Mouse (Mus musculus) lung, embryonic 14.5 days (tissue): Measurements from ENCODE around the gene Fam24b. TPM values are rescaled to one million over a fixed set of nuclear protein-coding genes. Genes with fewer than 3 reads are reported as not detected.
A peak's percentile ranks its signal among the peaks of the same experiment; 100 is the strongest.

Experiments used
- ATAC-seq: fragments of 200-750 bp; cut with Nextera tagmentation; 2 replicates; pipeline ENCODE4 v1.8.0; 2017; ENCODE audit warnings: mild to moderate bottlenecking, moderate TSS enrichment, moderate library complexity; ENCODE audit not compliant: insufficient read depth
- DNase-seq: peaks from one replicate; pipeline ENCODE4 v3.0.0-alpha.2; 2015
- H3K27ac ChIP-seq: fragments of 300-500 bp; sonication (generic); 2 replicates; pipeline ENCODE4 v1.5.1; 2014; ENCODE audit warnings: low read depth, mild to moderate bottlenecking, moderate library complexity
- H3K27me3 ChIP-seq: fragments of 300-500 bp; sonication (generic); 2 replicates; pipeline ENCODE4 v1.6.1; 2014; ENCODE audit warnings: low read length, control low read depth; ENCODE audit not compliant: insufficient read depth
- H3K36me3 ChIP-seq: fragments of 300-500 bp; sonication (generic); 2 replicates; pipeline ENCODE4 v1.6.1; 2014; ENCODE audit warnings: control low read depth; ENCODE audit not compliant: insufficient read depth
- H3K4me1 ChIP-seq: fragments of 300-500 bp; sonication (generic); 2 replicates; pipeline ENCODE4 v1.6.1; 2014; ENCODE audit warnings: antibody characterized with exemption, control low read depth; ENCODE audit not compliant: insufficient read depth
- H3K4me2 ChIP-seq: fragments of 300-500 bp; sonication (generic); 2 replicates; pipeline ENCODE4 v1.6.1; 2014; ENCODE audit warnings: mild to moderate bottlenecking
- H3K4me3 ChIP-seq: fragments of 300-500 bp; sonication (generic); 2 replicates; pipeline ENCODE4 v1.5.1; 2014; ENCODE audit warnings: low read depth, low read length
- H3K9ac ChIP-seq: fragments of 300-500 bp; sonication (generic); 2 replicates; pipeline ENCODE4 v1.6.1; 2014
- H3K9me3 ChIP-seq: fragments of 300-500 bp; sonication (generic); 2 replicates; pipeline ENCODE4 v1.6.1; 2016; ENCODE audit warnings: low read depth, low read length, control low read depth
- CTCF ChIP-seq: IDR thresholded peaks from 2 replicates; pipeline ENCODE4 v1.5.1; 2016; ENCODE audit warnings: antibody characterized with exemption, low read depth
- WGBS: fragments of 180-500 bp; shearing (Covaris S2); extraction: QIAGEN DNeasy Blood & Tissue Kit; methylation state at CpG from one replicate; pipeline ENCODE4 v1.1.7; 2014; 5-methylcytosine and 5-hydroxymethylcytosine counted together
- polyA plus RNA-seq: library from polyadenylated mRNA; unstranded; fragments of >200 nt; fragmentation: Nextera tagmentation; extraction: Ambion mirVana; gene quantifications from 2 replicates; pipeline ENCODE4 v1.2.1, GENCODE M21; 2014

Gene Fam24b
- polyA plus RNA-seq: not detected in 2 replicates

DNA sequence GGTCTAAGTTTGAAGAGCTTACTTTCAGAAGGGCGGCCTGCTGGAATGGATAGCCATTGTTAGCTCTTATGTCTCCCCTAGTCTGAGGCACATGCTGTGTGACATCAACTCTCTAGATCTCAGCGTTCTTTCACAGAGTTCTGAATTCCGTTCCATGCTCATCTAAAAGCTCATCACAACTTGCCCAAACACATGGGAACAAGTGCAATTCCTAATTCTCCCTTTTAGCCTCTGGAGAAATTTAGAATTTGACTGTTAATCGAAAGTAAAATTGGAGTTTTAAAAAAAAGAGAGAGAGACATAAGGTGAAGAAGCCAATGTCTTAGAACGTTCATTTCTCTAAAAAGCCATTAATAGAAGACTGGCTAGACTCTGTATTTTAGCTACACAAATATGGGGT is at the start of gene Fam24b:
Gene Fam24b, minus strand, starts transcription at position 101 of the 400 bp plus-strand sequence.
- Histone ChIP-seq H3K4me3 (no peak within 1 kb of the TSS), H3K4me1 (no peaks in the 10 kb centered on the region), H3K9ac (no peak within 1 kb of the TSS), H3K9me3 (no peaks in the 10 kb centered on the region), H3K36me3 (no peaks in the 10 kb centered on the region), H3K4me2 (no peak within 1 kb of the TSS), H3K27me3 (no peaks in the 10 kb centered on the region), H3K27ac (no peak within 1 kb of the TSS)
- ATAC-seq (no peak), DNase-seq (no peak)
- 85% methylated on average over 5 of the region's 5 CpGs for WGBS
- TF ChIP-seq CTCF: no peak

DNA sequence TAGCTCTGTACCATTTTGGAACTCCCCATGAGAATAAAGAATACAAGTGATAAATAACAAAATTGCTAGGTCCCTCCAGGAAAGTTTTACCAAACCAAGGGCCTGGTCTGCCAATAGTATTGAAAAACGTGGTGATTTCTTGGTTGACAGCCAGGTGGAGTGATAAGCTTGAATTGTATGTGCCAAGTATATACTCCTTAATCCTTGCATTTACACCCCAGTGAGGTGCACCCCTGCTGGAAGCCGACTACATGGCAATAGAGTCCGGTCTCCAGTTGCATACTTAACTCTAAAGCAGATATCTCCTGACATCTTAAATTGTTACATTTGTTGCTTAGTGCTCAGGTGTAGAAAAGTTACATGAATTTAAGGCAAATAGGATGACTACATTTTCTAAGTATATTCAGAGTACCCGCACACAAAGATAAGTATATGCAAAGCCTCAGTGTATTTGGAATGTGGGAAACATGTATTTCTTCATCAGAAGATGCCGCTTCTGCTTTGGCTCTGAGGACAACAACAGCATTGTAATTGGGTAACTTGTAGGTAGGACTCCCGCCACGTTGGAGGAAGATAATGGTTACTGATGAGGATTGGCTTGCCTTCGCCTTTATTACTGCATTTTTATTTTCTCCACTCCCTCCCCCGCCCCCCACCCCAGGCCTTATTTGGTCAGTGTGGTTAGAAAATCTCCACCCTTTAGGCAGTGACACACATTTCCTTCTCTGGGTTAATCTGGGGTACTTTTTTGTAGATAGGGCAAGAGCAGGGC is 42.8 kb upstream of the Fam24b start:
- H3K27me3 ChIP-seq: no peaks in the 10 kb centered on the region
- H3K4me2 ChIP-seq: peak overlapping the region; percentile 79
- DNase-seq: peak; percentile 42
- TF ChIP-seq CTCF: peak; percentile 42
- ATAC-seq: no peak
- H3K27ac ChIP-seq: peak overlapping the region; percentile 97; the same call in 1 of the 2 replicates
- H3K4me3 ChIP-seq: peak overlapping the region; percentile 70
- H3K9me3 ChIP-seq: no peaks in the 10 kb centered on the region
- WGBS: 64% methylated on average over 9 of the region's 9 CpGs
- peaks cover 6% of the 10 kb centered on the region; the same call in 1 of the 2 replicates for H3K36me3 ChIP-seq
- H3K9ac ChIP-seq: peak overlapping the region; percentile 90
- no peaks in the 10 kb centered on the region; the same call in 1 of the 2 replicates for H3K4me1 ChIP-seq

DNA sequence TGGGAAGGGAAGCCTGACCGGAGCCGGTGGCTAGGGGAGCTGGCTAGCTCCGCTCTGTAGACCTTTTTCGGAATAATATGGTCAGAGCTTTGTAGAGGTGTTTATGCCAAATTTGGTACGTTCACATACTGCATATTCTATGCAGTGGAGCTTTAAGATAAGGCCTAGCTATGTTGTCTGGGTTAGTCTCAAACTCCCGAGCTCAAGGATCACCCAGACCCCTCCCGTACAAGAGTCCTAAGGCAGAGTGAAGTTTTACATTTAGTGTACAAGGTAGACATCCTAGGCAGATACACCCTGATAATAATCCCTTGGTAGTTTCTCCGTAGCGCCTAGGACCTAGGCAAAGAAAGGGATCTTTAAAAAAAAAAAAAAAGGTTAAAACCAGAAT is 42.1 kb upstream of the Fam24b start:
- H3K9ac ChIP-seq: peak overlapping the region; percentile 90
- H3K4me2 ChIP-seq: peak overlapping the region; percentile 79
- 5% methylated on average over 9 of the region's 9 CpGs for WGBS
- H3K27me3 ChIP-seq: no peaks in the 10 kb centered on the region
- no peaks in the 10 kb centered on the region; the same call in 1 of the 2 replicates for H3K4me1 ChIP-seq
- no peaks in the 10 kb centered on the region for H3K9me3 ChIP-seq
- ATAC-seq (no peak; the same call in none of the 2 replicates), DNase-seq (no peak)
- H3K4me3 ChIP-seq: peak overlapping the region; percentile 70
- TF ChIP-seq CTCF: no peak
- H3K27ac ChIP-seq: peak overlapping the region; percentile 97
- peaks cover 6% of the 10 kb centered on the region; the same call in 1 of the 2 replicates for H3K36me3 ChIP-seq

DNA sequence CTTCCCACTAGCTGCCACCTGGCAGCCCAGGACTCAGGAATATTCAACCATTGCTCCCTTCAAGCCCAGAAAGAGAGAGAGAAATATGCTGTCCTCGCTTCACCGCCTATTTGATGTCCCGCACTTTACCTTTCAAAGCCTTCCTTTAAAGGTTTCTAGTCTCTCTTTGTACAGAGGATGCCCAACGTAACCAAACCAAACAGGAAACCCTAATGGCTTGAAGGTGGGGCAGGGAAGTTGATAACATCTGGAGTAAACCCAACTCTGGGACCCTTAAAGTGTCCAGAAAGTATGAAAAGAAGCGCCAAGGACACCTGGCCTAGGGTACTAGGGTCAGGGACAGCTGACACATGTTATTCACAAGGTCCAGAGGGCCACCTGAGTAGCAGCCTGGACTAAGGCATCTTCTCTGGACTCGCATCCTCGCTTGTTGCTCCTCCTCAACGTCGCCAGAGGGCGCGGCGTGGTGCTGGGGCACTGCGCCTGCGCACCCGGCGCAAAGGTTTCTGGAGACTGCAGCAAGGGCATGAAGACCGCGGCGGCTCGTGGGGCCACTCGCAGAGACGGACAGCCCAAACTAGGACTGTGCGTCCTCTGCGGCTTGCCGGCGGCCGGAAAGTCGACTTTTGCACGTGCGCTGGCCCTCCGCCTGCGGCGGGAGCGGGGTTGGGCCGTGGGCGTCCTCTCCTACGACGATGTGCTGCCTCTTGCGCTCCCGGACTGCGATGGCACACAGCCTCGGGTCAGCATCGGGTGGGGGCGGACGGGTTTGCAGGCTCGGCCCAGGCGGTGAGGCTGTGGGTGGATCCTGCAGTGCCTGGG is 41.5 kb upstream of the Fam24b start, which contains the start of gene Pstk:
Gene Pstk, plus strand, starts transcription at position 494 of the 822 bp plus-strand sequence.
- Histone ChIP-seq H3K27me3 (no peaks in the 10 kb centered on the region), H3K9me3 (no peaks in the 10 kb centered on the region), H3K4me3 (peak within 1 kb of the TSS; percentile 70), H3K4me2 (peak within 1 kb of the TSS; percentile 79), H3K9ac (peak within 1 kb of the TSS; percentile 90), H3K27ac (peak within 1 kb of the TSS; percentile 97), H3K4me1 (no peaks in the 10 kb centered on the region; the same call in 1 of the 2 replicates), H3K36me3 (peaks cover 6% of the 10 kb centered on the region; the same call in 1 of the 2 replicates)
- peak; percentile 98 for ATAC-seq
- WGBS: 4% methylated on average over 47 of the region's 47 CpGs
- peak; percentile 95 for DNase-seq
- peak; percentile 91 for TF ChIP-seq CTCF

DNA sequence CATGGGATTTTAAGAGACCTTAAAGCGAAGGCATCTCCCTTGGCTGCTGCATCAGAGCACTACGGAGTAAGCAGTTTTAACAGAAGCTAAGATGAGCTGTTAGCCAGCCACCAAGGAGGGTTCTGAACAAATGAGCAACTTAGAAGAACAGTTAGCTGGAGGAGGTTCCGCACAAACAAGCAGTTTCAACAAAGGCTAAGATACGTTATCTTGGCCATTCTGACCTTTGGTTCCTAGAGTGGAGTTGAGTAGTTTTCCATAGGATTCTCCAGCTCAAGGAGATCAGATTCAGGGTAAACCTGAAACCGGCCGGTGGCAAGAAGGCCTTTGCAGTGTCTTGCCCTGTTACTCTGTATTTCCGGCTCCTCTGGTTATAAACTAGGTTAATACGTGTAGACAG is 34.8 kb upstream of the Fam24b start:
- TF ChIP-seq CTCF: no peak
- H3K9ac ChIP-seq: no peak overlapping the region
- no peak for ATAC-seq
- no peaks in the 10 kb centered on the region for H3K27me3 ChIP-seq
- no peak for DNase-seq
- no peak overlapping the region for H3K4me2 ChIP-seq
- H3K36me3 ChIP-seq: peaks cover 11% of the 10 kb centered on the region
- H3K27ac ChIP-seq: no peak overlapping the region
- H3K4me1 ChIP-seq: peaks cover 11% of the 10 kb centered on the region; the same call in 1 of the 2 replicates
- H3K4me3 ChIP-seq: no peak overlapping the region
- WGBS: 76% methylated on average over 8 of the region's 8 CpGs
- no peaks in the 10 kb centered on the region for H3K9me3 ChIP-seq

DNA sequence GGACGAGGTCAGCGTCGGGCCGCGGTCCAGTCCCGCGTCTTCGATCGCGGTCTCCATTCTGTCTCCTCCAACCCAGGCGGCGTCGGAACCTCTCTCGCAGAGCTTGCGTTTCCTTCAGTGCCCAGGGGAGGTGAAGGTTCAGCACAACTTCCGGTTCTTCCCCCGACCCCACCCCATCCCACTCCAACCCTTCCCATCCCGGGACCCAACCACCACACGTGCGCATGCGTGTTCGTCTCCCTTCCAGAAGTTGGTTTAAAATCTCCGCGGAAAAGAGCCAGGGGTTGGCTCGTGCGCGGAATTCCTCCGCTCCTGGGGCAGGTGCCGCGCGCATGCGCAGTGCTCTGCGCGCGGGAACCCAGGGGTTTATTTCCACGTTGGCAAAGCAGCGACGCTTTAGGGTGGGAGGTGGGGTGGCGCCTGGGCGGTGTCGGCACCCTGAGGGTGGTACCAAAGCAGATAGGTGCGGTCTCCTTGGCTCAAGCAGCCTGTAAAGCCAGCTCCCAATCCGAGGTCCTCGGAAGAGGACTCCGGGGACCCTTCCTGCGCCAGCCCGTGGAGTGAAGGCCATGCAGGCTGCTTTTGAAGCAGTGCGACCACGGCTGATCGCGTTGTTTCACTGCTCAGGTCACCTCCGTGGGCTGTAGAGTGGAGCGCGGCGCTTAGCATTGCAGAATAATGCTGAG is 33.4 kb upstream of the Fam24b start, which contains the start of gene 2310057M21Rik:
Gene 2310057M21Rik, minus strand, starts transcription at position 145 of the 686 bp plus-strand sequence.
- Histone ChIP-seq H3K4me1 (peaks cover 11% of the 10 kb centered on the region; the same call in 1 of the 2 replicates), H3K4me2 (peak within 1 kb of the TSS; percentile 92), H3K27ac (peak within 1 kb of the TSS; percentile 96), H3K9me3 (no peaks in the 10 kb centered on the region), H3K9ac (peak within 1 kb of the TSS; percentile 88), H3K27me3 (no peaks in the 10 kb centered on the region), H3K36me3 (peaks cover 23% of the 10 kb centered on the region), H3K4me3 (peak within 1 kb of the TSS; percentile 92)
- ATAC-seq: peak; percentile 98
- TF ChIP-seq CTCF: no peak
- under 1% methylated on average over 55 of the region's 55 CpGs for WGBS
- DNase-seq: peak; percentile 99
